Mouse (Mus musculus) B cell, adult 62 days (primary cell): ENCODE results near the gene Pax5. TPM values are rescaled to one million over a fixed set of nuclear protein-coding genes. Genes with fewer than 3 reads are reported as not detected.

Experiments
- total RNA-seq: library from RNA; stranded (reverse); gene quantifications from 4 replicates; pipeline ENCODE4 v1.2.4, GENCODE M21; 2023

Gene Pax5
- total RNA-seq, result 1,027 to 1,135 TPM (median 1,074 TPM) in 4 replicates

GRCm38 (mm10) chr4:44709740-44710700 lies at the start of gene Pax5:
Gene Pax5 (minus strand): TSS chr4:44710487.

GRCm38 (mm10) chr4:44755553-44756133 lies 45.4 kb upstream of the Pax5 start, which contains the start of gene Zcchc7:
Gene Zcchc7 (plus strand): TSS chr4:44755877.

Other genes starting within 250 kb of the Pax5 start
- 167 to 186 TPM (median 178 TPM) in 4 replicates for gene Zcchc7, start 45.4 kb upstream of the Pax5 start, total RNA-seq